Mouse (Mus musculus) hindbrain, embryonic 12.5 days (tissue): ENCODE results near the gene Irs1. TPM values are rescaled to one million over a fixed set of nuclear protein-coding genes. Genes with fewer than 3 reads are reported as not detected.
A peak's percentile ranks its signal among the peaks of the same experiment; 100 is the strongest.

Experiments
- ATAC-seq: fragments of 200-750 bp; cut with Nextera tagmentation; 2 replicates; pipeline ENCODE4 v1.8.0; 2017; ENCODE audit warnings: moderate TSS enrichment; ENCODE audit not compliant: low FRiP score
- H3K27ac ChIP-seq: fragments of 300-500 bp; sonication (generic); 2 replicates; pipeline ENCODE4 v1.5.1; 2016; ENCODE audit warnings: mild to moderate bottlenecking
- H3K27me3 ChIP-seq: fragments of 300-500 bp; sonication (generic); 2 replicates; pipeline ENCODE4 v1.6.1; 2016; ENCODE audit warnings: mild to moderate bottlenecking
- H3K36me3 ChIP-seq: fragments of 300-500 bp; sonication (generic); 2 replicates; pipeline ENCODE4 v1.6.1; 2016; ENCODE audit warnings: mild to moderate bottlenecking
- H3K4me1 ChIP-seq: fragments of 300-500 bp; sonication (generic); 2 replicates; pipeline ENCODE4 v1.6.1; 2016
- H3K4me2 ChIP-seq: fragments of 300-500 bp; sonication (generic); replicated peaks from 2 replicates; pipeline ENCODE4 v1.6.1; 2016; ENCODE audit warnings: mild to moderate bottlenecking
- H3K4me3 ChIP-seq: fragments of 300-500 bp; sonication (generic); 2 replicates; pipeline ENCODE4 v1.5.1; 2016; ENCODE audit warnings: mild to moderate bottlenecking
- H3K9ac ChIP-seq: fragments of 300-500 bp; sonication (generic); 2 replicates; pipeline ENCODE4 v1.6.1; 2016; ENCODE audit warnings: mild to moderate bottlenecking, moderate library complexity
- H3K9me3 ChIP-seq: fragments of 300-500 bp; sonication (generic); replicated peaks from 2 replicates; pipeline ENCODE4 v1.6.1; 2016; ENCODE audit warnings: mild to moderate bottlenecking
- WGBS: fragments of 180-500 bp; shearing (Covaris S2); methylation state at CpG from one replicate; pipeline ENCODE4 v1.1.7; 2016; 5-methylcytosine and 5-hydroxymethylcytosine counted together
- polyA plus RNA-seq: library from polyadenylated mRNA; unstranded; fragments of >200 nt; fragmentation: Nextera tagmentation; extraction: Ambion mirVana; gene quantifications from 2 replicates; pipeline ENCODE4 v1.2.1, GENCODE M21; 2016

Gene Irs1
- polyA plus RNA-seq, 1 experiment from 2014 or later: 17.8 TPM

DNA sequence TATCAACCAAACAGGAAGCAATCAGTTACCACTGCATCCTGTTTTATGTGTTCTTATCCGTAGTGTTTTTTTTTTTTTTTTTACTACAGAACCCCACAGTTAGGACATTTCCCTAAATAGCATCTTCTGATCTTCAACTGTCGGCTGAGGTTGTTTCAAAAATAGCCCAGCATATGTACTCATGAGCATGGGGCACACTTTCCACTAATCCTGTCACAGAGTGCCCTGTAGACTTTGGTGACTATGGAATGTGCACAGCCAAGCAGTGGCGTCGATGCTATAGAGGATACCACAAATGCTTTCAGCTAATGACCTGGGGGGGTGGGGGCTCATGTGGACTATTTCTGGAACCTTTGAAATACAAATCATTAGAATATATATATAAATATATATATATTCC lies 23.7 kb downstream of the Irs1 start:
- Histone ChIP-seq H3K9ac (no peak overlapping the region), H3K9me3 (no peaks in the 10 kb centered on the region), H3K36me3 (no peaks in the 10 kb centered on the region), H3K4me3 (no peak overlapping the region), H3K27me3 (no peaks in the 10 kb centered on the region), H3K4me1 (no peaks in the 10 kb centered on the region; the same call in 1 of the 2 replicates), H3K27ac (no peak overlapping the region), H3K4me2 (no peak overlapping the region)
- no peak for ATAC-seq
- 87% methylated on average over 4 of the region's 4 CpGs for WGBS

DNA sequence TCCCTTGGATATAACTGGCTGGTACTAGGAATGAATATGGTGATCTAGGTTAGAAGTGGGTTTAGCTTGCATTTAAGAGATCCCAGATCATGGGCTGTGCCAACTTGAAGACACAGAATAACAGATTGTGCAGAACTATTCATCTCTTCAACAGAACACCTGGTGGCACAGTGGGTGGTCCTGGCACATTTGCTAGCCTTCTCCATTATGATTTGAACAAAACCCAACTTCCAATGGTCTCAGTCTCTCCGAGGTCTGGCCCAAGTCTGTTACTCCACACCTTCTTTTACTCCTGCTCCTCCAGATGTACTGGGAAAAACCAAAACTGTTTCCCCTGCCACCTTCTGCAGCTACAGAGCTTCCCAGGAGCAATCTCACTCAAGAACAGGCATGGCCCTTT lies 28.9 kb downstream of the Irs1 start:
- no peaks in the 10 kb centered on the region for H3K27me3 ChIP-seq
- 78% methylated on average over 1 of the region's 1 CpGs for WGBS
- no peak overlapping the region for H3K4me3 ChIP-seq
- peaks cover 8% of the 10 kb centered on the region for H3K4me1 ChIP-seq
- no peak overlapping the region for H3K27ac ChIP-seq
- H3K9me3 ChIP-seq: no peaks in the 10 kb centered on the region
- H3K36me3 ChIP-seq: no peaks in the 10 kb centered on the region
- no peak overlapping the region for H3K4me2 ChIP-seq
- ATAC-seq: no peak
- no peak overlapping the region for H3K9ac ChIP-seq

DNA sequence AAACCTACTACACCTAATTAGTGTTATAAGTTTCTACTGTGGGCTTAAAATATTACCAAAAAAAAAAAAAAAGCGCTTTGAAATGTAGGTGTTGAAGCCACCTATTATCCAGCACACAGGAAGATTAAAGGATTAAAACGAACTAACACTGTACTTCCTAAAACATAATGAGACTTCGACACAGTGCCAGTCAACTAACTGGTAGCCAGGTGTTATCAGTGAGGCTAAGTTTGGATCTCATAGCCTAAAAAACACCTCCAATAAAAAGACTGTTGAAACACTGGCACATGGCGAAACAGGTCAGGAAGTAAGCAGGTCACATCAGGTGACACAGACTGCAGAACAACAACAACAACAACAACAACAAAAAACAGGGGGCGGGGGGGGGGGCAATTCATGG lies 29.6 kb downstream of the Irs1 start:
- no peak for ATAC-seq
- Histone ChIP-seq H3K4me3 (no peak overlapping the region), H3K36me3 (no peaks in the 10 kb centered on the region), H3K27me3 (no peaks in the 10 kb centered on the region), H3K9ac (no peak overlapping the region), H3K9me3 (no peaks in the 10 kb centered on the region), H3K4me2 (no peak overlapping the region), H3K27ac (no peak overlapping the region), H3K4me1 (peaks cover 8% of the 10 kb centered on the region)
- 87% methylated on average over 5 of the region's 5 CpGs for WGBS

DNA sequence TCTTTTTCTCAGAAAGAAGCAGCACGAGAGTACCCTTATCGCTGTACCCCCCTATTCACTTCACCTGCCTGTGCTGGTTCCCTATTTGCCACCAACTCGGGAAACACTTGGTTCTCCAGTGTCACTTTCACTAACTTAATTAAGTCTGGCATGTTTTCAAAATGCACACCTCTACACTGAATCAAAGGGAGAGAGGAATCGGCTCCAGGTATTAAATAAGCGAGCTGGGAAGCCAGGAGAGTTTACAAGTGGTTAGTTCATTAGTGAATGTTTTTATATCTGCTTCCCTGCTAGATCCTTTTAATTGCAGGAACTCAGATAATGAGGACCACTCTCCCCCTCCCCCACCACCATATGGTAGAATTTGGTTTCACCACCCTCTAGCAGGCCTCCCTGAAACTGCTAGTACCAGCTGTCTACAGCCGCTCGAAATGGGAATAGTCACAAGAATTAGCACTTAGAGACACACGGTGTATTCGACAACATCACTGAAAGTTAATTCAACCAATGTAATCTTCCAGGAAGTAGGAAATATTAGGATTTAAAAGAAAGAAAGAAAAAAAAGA lies 30.1 kb downstream of the Irs1 start:
- Histone ChIP-seq H3K4me1 (peaks cover 8% of the 10 kb centered on the region), H3K9ac (no peak overlapping the region), H3K27me3 (no peaks in the 10 kb centered on the region), H3K27ac (no peak overlapping the region), H3K9me3 (no peaks in the 10 kb centered on the region), H3K4me3 (no peak overlapping the region), H3K4me2 (no peak overlapping the region), H3K36me3 (no peaks in the 10 kb centered on the region)
- peak; percentile 58; the same call in 1 of the 2 replicates for ATAC-seq
- 66% methylated on average over 9 of the region's 9 CpGs for WGBS

DNA sequence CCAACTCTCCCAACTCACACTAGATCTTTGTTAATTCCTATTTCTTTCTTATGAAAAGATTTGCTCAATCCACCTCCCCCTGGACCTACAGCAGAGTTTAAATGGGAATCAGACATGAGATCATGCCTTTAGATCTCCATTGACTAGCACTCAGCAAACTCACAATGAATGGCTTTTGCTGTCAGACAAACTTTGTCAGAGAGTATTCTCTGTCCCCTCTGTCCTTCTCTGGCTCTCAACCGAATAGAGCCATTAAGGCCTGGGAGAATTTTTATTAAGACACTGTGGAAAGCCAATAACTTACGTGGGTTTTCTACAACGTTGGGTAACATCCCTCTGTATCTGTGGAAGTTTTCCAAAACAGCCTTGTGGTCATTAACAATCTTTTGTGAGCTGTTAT lies 31.2 kb downstream of the Irs1 start:
- H3K4me1 ChIP-seq: peaks cover 8% of the 10 kb centered on the region
- no peak overlapping the region for H3K27ac ChIP-seq
- WGBS: 75% methylated on average over 3 of the region's 3 CpGs
- no peak overlapping the region for H3K4me3 ChIP-seq
- H3K9ac ChIP-seq: no peak overlapping the region
- no peaks in the 10 kb centered on the region for H3K36me3 ChIP-seq
- H3K4me2 ChIP-seq: no peak overlapping the region
- no peak for ATAC-seq
- H3K27me3 ChIP-seq: no peaks in the 10 kb centered on the region
- no peaks in the 10 kb centered on the region for H3K9me3 ChIP-seq

DNA sequence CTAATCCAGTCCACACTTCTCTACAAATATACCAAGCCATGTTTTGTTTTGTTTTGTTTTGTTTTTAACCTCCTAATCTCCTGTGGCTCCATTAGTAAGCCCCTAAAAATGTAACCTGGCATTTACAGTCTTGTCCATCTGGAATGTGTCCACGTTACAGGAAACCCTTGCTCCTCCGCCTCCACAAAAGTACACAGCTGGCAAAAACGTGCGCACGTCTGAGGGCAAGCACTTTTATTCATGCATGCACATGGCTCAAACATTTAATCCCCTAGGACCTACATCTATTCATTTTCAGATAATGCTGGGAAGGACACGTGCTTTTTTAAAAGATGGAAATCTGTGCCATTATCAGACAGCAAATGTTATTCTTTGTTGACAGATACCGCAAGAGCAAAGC lies 32.9 kb downstream of the Irs1 start:
- Histone ChIP-seq H3K4me3 (no peak overlapping the region), H3K36me3 (0 out of 2 replicates have a peak, but pooled peaks cover 4% of the 10 kb centered on the region), H3K9me3 (no peaks in the 10 kb centered on the region), H3K4me2 (no peak overlapping the region), H3K27ac (no peak overlapping the region), H3K4me1 (peaks cover 8% of the 10 kb centered on the region), H3K9ac (no peak overlapping the region), H3K27me3 (no peaks in the 10 kb centered on the region)
- WGBS: 46% methylated on average over 7 of the region's 7 CpGs
- ATAC-seq: no peak

DNA sequence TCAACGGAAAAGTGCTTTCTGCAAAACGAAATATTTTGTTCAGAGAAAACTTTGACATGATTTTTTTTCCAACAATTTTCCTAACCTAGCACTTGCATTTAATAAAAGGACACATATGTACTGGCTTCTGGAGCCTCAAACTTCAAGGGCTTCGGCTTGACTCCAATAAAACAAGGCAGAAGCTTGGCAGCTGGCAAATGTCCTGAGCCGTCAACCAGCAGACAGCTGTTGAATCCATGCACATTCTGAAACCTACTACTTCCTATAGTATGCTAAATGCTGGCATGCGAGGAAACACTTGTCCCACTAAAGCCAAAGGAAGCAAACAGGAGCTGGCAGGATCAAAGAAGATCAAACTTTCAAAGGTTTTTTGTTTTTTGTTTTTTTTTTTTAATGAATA lies 33.8 kb downstream of the Irs1 start:
- Histone ChIP-seq H3K27me3 (no peaks in the 10 kb centered on the region), H3K4me1 (peaks cover 8% of the 10 kb centered on the region), H3K36me3 (0 out of 2 replicates have a peak, but pooled peaks cover 4% of the 10 kb centered on the region), H3K9me3 (no peaks in the 10 kb centered on the region), H3K9ac (no peak overlapping the region), H3K4me2 (no peak overlapping the region), H3K4me3 (no peak overlapping the region), H3K27ac (no peak overlapping the region)
- WGBS: 76% methylated on average over 5 of the region's 5 CpGs
- no peak for ATAC-seq

DNA sequence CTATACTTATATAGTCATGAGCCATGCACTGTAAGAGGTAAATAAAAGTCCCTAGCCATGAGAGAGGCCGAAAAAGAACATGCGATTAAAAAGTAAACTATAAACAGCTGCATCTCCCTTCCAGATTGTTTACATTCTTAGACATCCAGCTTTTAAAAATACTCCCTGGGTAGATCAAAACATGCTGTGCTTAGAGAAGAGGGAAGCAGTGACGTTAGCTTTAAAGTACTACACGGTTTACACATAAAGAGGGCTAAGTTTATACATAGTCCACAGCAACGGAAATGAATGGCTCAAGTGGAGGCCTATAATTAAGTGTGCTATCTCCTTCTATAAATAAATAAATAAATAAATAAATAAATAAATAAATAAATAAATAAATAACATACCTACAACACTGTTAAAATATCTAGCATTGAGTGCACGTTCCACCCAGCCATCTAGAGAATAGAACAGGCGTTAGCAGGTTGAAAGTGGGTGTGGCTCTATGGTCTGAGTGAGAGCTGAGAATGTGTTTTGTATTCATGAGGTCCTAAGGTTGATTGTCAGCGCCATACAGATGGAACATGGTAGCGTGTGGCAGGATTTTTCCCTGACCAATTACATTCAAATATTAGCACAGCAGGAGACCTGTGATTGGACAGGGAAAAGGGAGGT lies 37.3 kb downstream of the Irs1 start:
- Histone ChIP-seq H3K9ac (no peak overlapping the region), H3K27ac (no peak overlapping the region), H3K4me2 (no peak overlapping the region), H3K27me3 (no peaks in the 10 kb centered on the region), H3K9me3 (no peaks in the 10 kb centered on the region), H3K4me1 (peaks cover 8% of the 10 kb centered on the region), H3K36me3 (0 out of 2 replicates have a peak, but pooled peaks cover 4% of the 10 kb centered on the region), H3K4me3 (no peak overlapping the region)
- no peak; the same call in 1 of the 2 replicates for ATAC-seq
- WGBS: 78% methylated on average over 9 of the region's 9 CpGs

DNA sequence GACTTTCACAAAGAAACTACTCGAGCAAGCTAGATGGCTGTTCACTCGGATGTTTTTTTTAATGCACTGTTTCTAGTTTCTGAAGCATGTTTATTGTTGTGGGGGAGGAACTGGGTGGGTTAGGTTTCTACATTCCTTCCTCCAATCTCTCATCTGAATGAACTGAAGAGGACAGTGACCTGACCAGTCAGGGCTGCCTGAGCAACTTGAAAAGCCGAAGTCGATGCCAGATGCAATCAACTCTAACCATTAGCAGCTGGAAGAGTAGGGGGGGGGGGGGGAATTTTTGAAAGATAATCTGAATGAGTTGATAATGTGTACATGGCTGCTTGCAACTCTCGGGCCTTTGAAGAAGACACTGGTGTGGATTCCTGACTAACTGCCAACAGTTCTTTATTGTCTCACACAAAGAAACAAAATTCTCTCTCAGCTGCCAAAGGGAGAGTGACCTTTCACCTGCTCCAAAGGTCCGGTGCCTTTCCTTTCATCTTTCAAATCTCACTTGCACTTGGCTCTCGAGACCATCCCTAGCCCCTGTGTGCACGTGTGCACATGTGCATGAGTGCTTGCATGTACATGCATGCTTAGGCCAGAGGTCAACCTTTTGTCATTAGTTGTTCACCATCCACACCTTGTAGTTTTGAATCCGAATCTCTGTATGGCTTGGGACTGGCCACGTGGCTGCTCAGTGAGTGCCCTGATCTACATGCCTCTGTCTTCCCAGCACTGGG lies 43.8 kb downstream of the Irs1 start:
- Histone ChIP-seq H3K27me3 (no peaks in the 10 kb centered on the region), H3K4me2 (no peak overlapping the region)
- ATAC-seq: no peak

DNA sequence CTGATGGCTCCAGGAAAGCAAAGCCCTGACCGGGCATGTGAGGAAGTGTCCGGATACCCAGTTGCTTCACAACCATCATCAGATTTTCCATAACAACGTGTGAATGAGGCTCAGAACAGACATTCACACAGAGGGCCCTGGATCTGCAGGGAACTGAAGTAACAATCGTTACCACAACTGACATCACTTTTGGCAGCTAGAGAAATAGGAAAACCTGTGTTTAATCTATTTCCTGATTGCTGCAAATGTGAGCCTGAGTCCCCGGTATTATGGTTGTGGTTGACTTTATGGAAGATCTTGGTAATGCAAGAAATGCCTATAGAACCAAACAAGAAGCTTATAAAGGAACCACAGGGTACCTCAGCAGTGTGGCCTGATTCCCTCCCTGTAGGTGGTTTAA lies 46.2 kb downstream of the Irs1 start:
- no peak overlapping the region for H3K27ac ChIP-seq
- no peak overlapping the region for H3K9ac ChIP-seq
- H3K4me2 ChIP-seq: no peak overlapping the region
- ATAC-seq: no peak
- WGBS: 86% methylated on average over 5 of the region's 5 CpGs
- H3K36me3 ChIP-seq: no peaks in the 10 kb centered on the region
- H3K9me3 ChIP-seq: no peaks in the 10 kb centered on the region
- H3K4me3 ChIP-seq: no peak overlapping the region
- H3K4me1 ChIP-seq: peaks cover 3% of the 10 kb centered on the region; the same call in 1 of the 2 replicates
- no peaks in the 10 kb centered on the region for H3K27me3 ChIP-seq

More for the DNA sequence above, 43.8 kb downstream of the Irs1 start:
- no peaks in the 10 kb centered on the region for H3K9me3 ChIP-seq
- H3K4me1 ChIP-seq: peaks cover 3% of the 10 kb centered on the region; the same call in 1 of the 2 replicates
- H3K4me3 ChIP-seq: no peak overlapping the region
- H3K36me3 ChIP-seq: no peaks in the 10 kb centered on the region
- no peak overlapping the region for H3K9ac ChIP-seq
- WGBS: 57% methylated on average over 10 of the region's 10 CpGs
- peak overlapping the region; percentile 17; the same call in 1 of the 2 replicates for H3K27ac ChIP-seq

DNA sequence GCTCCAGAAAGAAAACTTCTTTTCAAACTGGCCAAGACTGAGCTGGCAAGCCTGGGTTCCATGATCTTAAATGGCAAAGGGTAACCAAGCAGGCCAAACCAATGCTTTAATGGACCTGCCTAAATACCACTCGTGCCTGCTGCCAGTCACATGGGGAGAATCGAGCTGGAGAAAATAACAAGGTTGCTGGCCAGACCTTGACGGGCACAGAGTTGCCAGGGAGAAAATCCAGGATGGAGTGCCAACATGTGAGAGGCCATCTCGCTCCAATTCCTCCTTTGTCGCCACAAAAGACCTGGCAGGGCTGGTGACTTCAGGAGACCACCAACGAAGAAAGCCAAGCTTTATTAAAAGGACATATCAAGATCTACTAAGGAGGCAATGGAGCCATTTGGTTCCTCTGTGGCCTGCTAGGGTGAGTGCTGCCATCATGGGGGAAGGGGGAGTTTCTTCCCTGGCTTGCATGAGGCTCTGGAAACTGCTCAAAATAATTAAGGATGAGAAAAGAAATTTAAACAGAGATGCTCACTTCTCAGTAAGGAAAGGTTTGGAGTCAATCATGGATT lies 47.9 kb downstream of the Irs1 start:
- Histone ChIP-seq H3K9ac (no peak overlapping the region), H3K4me3 (no peak overlapping the region), H3K9me3 (no peaks in the 10 kb centered on the region), H3K27ac (no peak overlapping the region), H3K27me3 (no peaks in the 10 kb centered on the region), H3K4me1 (peaks cover 3% of the 10 kb centered on the region; the same call in 1 of the 2 replicates), H3K36me3 (no peaks in the 10 kb centered on the region), H3K4me2 (no peak overlapping the region)
- no peak for ATAC-seq
- WGBS: 81% methylated on average over 6 of the region's 6 CpGs

DNA sequence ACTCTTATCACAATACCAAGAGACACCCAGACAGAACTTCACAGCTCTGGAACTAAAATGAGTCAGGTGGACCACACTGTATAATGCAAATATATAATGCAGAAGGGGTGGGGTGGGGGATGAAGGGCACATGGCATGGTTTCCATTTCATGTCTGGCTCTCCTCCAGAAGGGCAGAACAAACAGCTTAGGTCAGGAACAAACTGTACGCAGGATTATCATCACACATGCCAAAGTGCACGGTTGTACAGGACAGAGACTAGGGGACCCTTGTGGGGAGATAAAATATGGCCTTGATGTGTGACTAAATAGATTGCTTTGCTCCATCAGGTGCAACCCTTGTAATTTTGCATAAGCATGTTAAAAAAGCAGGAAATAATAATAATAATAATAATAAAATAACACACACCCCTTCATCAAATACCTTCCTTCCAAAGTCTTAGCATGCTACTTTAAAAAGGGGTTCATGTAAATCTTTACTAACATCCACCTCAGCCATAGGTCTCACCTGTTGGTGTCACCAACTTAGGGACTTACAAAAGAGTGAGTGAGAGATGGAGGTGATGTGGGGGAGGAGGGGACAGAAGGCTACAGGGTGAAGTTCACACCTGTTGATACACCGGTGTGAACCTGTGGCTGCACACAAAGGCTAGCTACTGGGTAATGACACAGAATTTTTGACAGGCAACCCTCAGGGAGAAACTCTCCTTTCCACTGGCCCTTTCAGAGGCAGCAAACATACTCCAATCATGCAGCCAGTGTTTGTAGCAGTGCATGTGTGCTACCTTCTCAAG lies 51.6 kb downstream of the Irs1 start:
- no peak overlapping the region for H3K9ac ChIP-seq
- H3K27ac ChIP-seq: no peak overlapping the region
- no peak overlapping the region for H3K4me2 ChIP-seq
- no peaks in the 10 kb centered on the region for H3K4me1 ChIP-seq
- H3K4me3 ChIP-seq: no peak overlapping the region
- 87% methylated on average over 3 of the region's 3 CpGs for WGBS
- no peaks in the 10 kb centered on the region for H3K27me3 ChIP-seq
- ATAC-seq: no peak
- no peaks in the 10 kb centered on the region for H3K9me3 ChIP-seq
- H3K36me3 ChIP-seq: peaks cover 7% of the 10 kb centered on the region
